Mouse (Mus musculus) cerebellum, adult 2 months (tissue): ENCODE results near the gene Col17a1. TPM values are rescaled to one million over a fixed set of nuclear protein-coding genes. Genes with fewer than 3 reads are reported as not detected.

Experiments
- DNase-seq, 2 experiments: peaks; one replicate each; pipeline ENCODE4 v3.0.0; 2021
- H3K27ac ChIP-seq: fragments of 200-500 bp; 2 replicates; pipeline ENCODE4 v1.5.1; 2012; ENCODE audit warnings: low read length, control low read depth, inconsistent platforms; ENCODE audit not compliant: insufficient read depth
- H3K27me3 ChIP-seq: fragments of 200-500 bp; 2 replicates; pipeline ENCODE4 v1.6.1; 2012; ENCODE audit warnings: inconsistent platforms, mild to moderate bottlenecking, low read length, moderate library complexity; ENCODE audit not compliant: control insufficient read depth, insufficient read depth
- H3K4me1 ChIP-seq: fragments of 200-500 bp; 2 replicates; pipeline ENCODE4 v1.6.1; 2011; ENCODE audit warnings: low read length; ENCODE audit not compliant: control insufficient read depth, insufficient read depth
- H3K4me3 ChIP-seq: fragments of 200-500 bp; replicated peaks from 2 replicates; pipeline ENCODE3; 2011; ENCODE audit warnings: mild to moderate bottlenecking, low read depth, low read length, control low read depth; ENCODE audit not compliant: insufficient read depth
- CTCF ChIP-seq: fragments of 200-500 bp; IDR thresholded peaks from 2 replicates; pipeline ENCODE4 v1.5.1; 2011; ENCODE audit warnings: low read depth, mild to moderate bottlenecking, control low read depth, low read length, moderate library complexity, borderline replicate concordance; ENCODE audit not compliant: insufficient read depth
- POLR2A ChIP-seq: fragments of 200-500 bp; IDR thresholded peaks from 2 replicates; pipeline ENCODE4 v1.6.1; 2011; ENCODE audit warnings: low read length, control low read depth, borderline replicate concordance; ENCODE audit not compliant: insufficient read depth
- WGBS: fragments of 180-500 bp; shearing (Covaris S2); methylation state at CpG from one replicate; pipeline ENCODE4 v1.1.7; 2018; 5-methylcytosine and 5-hydroxymethylcytosine counted together
- polyA plus RNA-seq: library from polyadenylated mRNA; depleted of rRNA; stranded (reverse); fragments of >200 nt; gene quantifications from 2 replicates; pipeline ENCODE4 v1.2.3, GENCODE M21; 2012; rRNA removed

The Col17a1 gene
- polyA plus RNA-seq, 1 experiment: 3.6 TPM

- H3K4me3 ChIP-seq: no peak overlapping the region
- 94% methylated on average over 10 of the region's 10 CpGs for WGBS
- DNase-seq: no peak
- no peak for TF ChIP-seq POLR2A
- no peak for TF ChIP-seq CTCF
- 0 out of 2 replicates have a peak, but pooled peaks cover 2% of the 10 kb centered on the region for H3K4me1 ChIP-seq
- no peaks in the 10 kb centered on the region for H3K27me3 ChIP-seq
- no peak overlapping the region for H3K27ac ChIP-seq
Observed at GRCm38 (mm10) chr19:47627450-47627849, 64.4 kb downstream of the Col17a1 start.

GRCm38 (mm10) chr19:47624940-47625711 is 66.8 kb downstream of the Col17a1 start:
- Histone ChIP-seq H3K4me3 (no peak overlapping the region), H3K27me3 (no peaks in the 10 kb centered on the region), H3K27ac (no peak overlapping the region; the same call in 1 of the 2 replicates), H3K4me1 (0 out of 2 replicates have a peak, but pooled peaks cover 2% of the 10 kb centered on the region)
- 48% methylated on average over 10 of the region's 10 CpGs for WGBS
- no peak for DNase-seq
- TF ChIP-seq POLR2A: no peak

GRCm38 (mm10) chr19:47621478-47621877 is 70.4 kb downstream of the Col17a1 start:
- no peaks in the 10 kb centered on the region for H3K27me3 ChIP-seq
- 86% methylated on average over 8 of the region's 8 CpGs for whole genome bisulfite sequencing
- no peak for TF ChIP-seq POLR2A
- no peak for TF ChIP-seq CTCF

GRCm38 (mm10) chr19:47613442-47613841 is 78.5 kb downstream of the Col17a1 start:
- H3K4me1 ChIP-seq: no peaks in the 10 kb centered on the region
- no peak overlapping the region for H3K27ac ChIP-seq
- 57% methylated on average over 7 of the region's 7 CpGs for WGBS
- TF ChIP-seq POLR2A (no peak), CTCF (no peak)
- no peak for DNase-seq
- no peaks in the 10 kb centered on the region for H3K27me3 ChIP-seq
- no peak overlapping the region for H3K4me3 ChIP-seq

More at GRCm38 (mm10) chr19:47621478-47621877, 70.4 kb downstream of the Col17a1 start:
- H3K27ac ChIP-seq: no peak overlapping the region
- H3K4me1 ChIP-seq: no peaks in the 10 kb centered on the region
- no peak overlapping the region for H3K4me3 ChIP-seq
- DNase-seq: no peak

GRCm38 (mm10) chr19:47608513-47608912 is 83.4 kb downstream of the Col17a1 start:
- TF ChIP-seq CTCF: no peak
- TF ChIP-seq POLR2A: no peak
- H3K27ac ChIP-seq: no peak overlapping the region
- 45% methylated on average over 3 of the region's 3 CpGs for WGBS
- DNase-seq: no peak
- H3K4me3 ChIP-seq: no peak overlapping the region
- no peaks in the 10 kb centered on the region for H3K27me3 ChIP-seq
- H3K4me1 ChIP-seq: no peaks in the 10 kb centered on the region

Other genes starting within 250 kb of the Col17a1 start
- gene Sh3pxd2a, start 227.7 kb downstream of the Col17a1 start, polyA plus RNA-seq: 7.3 and 7.9 TPM in 2 replicates
- gene Stn1, start 154.6 kb downstream of the Col17a1 start, polyA plus RNA-seq: 10.1 and 10.7 TPM in 2 replicates
- gene Slk, start 112.4 kb downstream of the Col17a1 start, polyA plus RNA-seq: 33.8 and 38.7 TPM in 2 replicates
- 81.6 and 84.8 TPM in 2 replicates for gene Sfr1, start 39.6 kb upstream of the Col17a1 start, polyA plus RNA-seq
- 40.5 and 42.1 TPM in 2 replicates for gene Gsto1, start 162.9 kb upstream of the Col17a1 start, polyA plus RNA-seq
- 2.5 and 2.9 TPM in 2 replicates for gene Gsto2, start 173.4 kb upstream of the Col17a1 start, polyA plus RNA-seq
- gene Cfap43, start 227.2 kb upstream of the Col17a1 start, polyA plus RNA-seq: 0.86 and 1.00 TPM in 2 replicates
- gene Itprip, start 227.2 kb upstream of the Col17a1 start, polyA plus RNA-seq: 0.52 and 0.57 TPM in 2 replicates
- 0.07 and 0.10 TPM in 2 replicates for gene Cfap58, start 245.6 kb upstream of the Col17a1 start, polyA plus RNA-seq